Mouse (Mus musculus) heart, adult 2 months (tissue): ENCODE data around the gene Zbtb17. TPM values are rescaled to one million over a fixed set of nuclear protein-coding genes. Genes with fewer than 3 reads are reported as not detected.
A peak's percentile ranks its signal among the peaks of the same experiment; 100 is the strongest.

Source experiments
- DNase-seq, 2 experiments: peaks; one replicate each; pipeline ENCODE4 v3.0.0; 2021
- H3K27ac ChIP-seq: fragments of 200-600 bp; 2 replicates; pipeline ENCODE4 v1.8.1; 2022
- H3K27me3 ChIP-seq: fragments of 200-500 bp; 2 replicates; pipeline ENCODE4 v1.6.1; 2012; ENCODE audit warnings: mild to moderate bottlenecking, low read length, inconsistent platforms, mixed read lengths; ENCODE audit not compliant: control insufficient read depth, insufficient read depth
- H3K36me3 ChIP-seq: fragments of 200-500 bp; 2 replicates; pipeline ENCODE4 v1.6.1; 2012; ENCODE audit warnings: low read length, inconsistent platforms; ENCODE audit not compliant: control insufficient read depth, insufficient read depth
- H3K4me1 ChIP-seq: fragments of 200-500 bp; 2 replicates; pipeline ENCODE4 v1.6.1; 2011; ENCODE audit warnings: low read length; ENCODE audit not compliant: control insufficient read depth, insufficient read depth
- H3K4me3 ChIP-seq: fragments of 200-600 bp; 2 replicates; pipeline ENCODE4 v1.8.1; 2022
- H3K79me2 ChIP-seq: fragments of 200-500 bp; replicated peaks from 2 replicates; pipeline ENCODE4 v1.6.1; 2012; ENCODE audit warnings: mild to moderate bottlenecking, inconsistent platforms, low read length, moderate library complexity, mixed read lengths; ENCODE audit not compliant: control insufficient read depth, insufficient read depth
- H3K9ac ChIP-seq: fragments of 200-500 bp; 2 replicates; pipeline ENCODE4 v1.6.1; 2012; ENCODE audit warnings: low read depth, mild to moderate bottlenecking, control low read depth, inconsistent platforms, low read length, mixed read lengths
- CTCF ChIP-seq: fragments of 200-600 bp; IDR thresholded peaks from 2 replicates; pipeline ENCODE4 v1.8.1; 2022; ENCODE audit warnings: antibody characterized with exemption, mild to moderate bottlenecking, moderate library complexity
- EP300 ChIP-seq: fragments of 200-500 bp; IDR thresholded peaks from 2 replicates; pipeline ENCODE4 v1.6.1; 2011; ENCODE audit warnings: low read depth, low read length, control low read depth; ENCODE audit not compliant: insufficient read depth
- POLR2A ChIP-seq: fragments of 200-500 bp; IDR thresholded peaks from 2 replicates; pipeline ENCODE4 v1.6.1; 2011; ENCODE audit warnings: mild to moderate bottlenecking, low read depth, low read length, control low read depth; ENCODE audit not compliant: insufficient read depth
- WGBS: fragments of 180-500 bp; shearing (Covaris S2); methylation state at CpG from one replicate; pipeline ENCODE4 v1.1.7; 2018; 5-methylcytosine and 5-hydroxymethylcytosine counted together
- intact Hi-C: fragments of 180-260 bp; cut with DNase I; formaldehyde crosslinking; loops from one replicate; pipeline ENCODE4 v1.15.1; 2025
- polyA plus RNA-seq: library from polyadenylated mRNA; depleted of rRNA; stranded (reverse); fragments of >200 nt; gene quantifications from 2 replicates; pipeline ENCODE4 v1.2.3, GENCODE M21; 2012
- total RNA-seq, 2 experiments: library from RNA; stranded (reverse); gene quantifications; 2 replicates each; pipeline ENCODE4 v1.2.3; 2021

Gene Zbtb17
- total and polyA plus RNA-seq, 3 experiments, result 22.9 to 26.4 (median 23.3) TPM

- peak; percentile 21; the same call in 1 of the 2 replicates for TF ChIP-seq POLR2A
- TF ChIP-seq EP300, result 0 out of 2 replicates have a peak, but pooled peaks have one; percentile 36
- no peak for TF ChIP-seq CTCF
- WGBS, result 46% methylated on average over 27 of the region's 27 CpGs
These were observed 24.9 kb upstream of the Zbtb17 start for GRCm38 (mm10) chr4:141419398-141420191.

GRCm38 (mm10) chr4:141420192-141420829 lies 24.1 kb upstream of the Zbtb17 start, which contains the start of gene Hspb7:
TSS of gene Hspb7 (plus strand) at chr4:141420779.
- TF ChIP-seq CTCF, result no peak
- no peak for TF ChIP-seq POLR2A
- no peak for TF ChIP-seq EP300
- Histone ChIP-seq H3K9ac (peak within 1 kb of the TSS; percentile 85), H3K4me1 (no peaks in the 10 kb centered on the region; the same call in 1 of the 2 replicates), H3K79me2 (no peaks in the 10 kb centered on the region), H3K27ac (peak within 1 kb of the TSS; percentile 96), H3K36me3 (no peaks in the 10 kb centered on the region), H3K27me3 (no peaks in the 10 kb centered on the region), H3K4me3 (peak within 1 kb of the TSS; percentile 59)
- intact Hi-C loops, result no loop called here
- 45% methylated on average over 9 of the region's 9 CpGs for WGBS
- DNase-seq, result no peak

More at GRCm38 (mm10) chr4:141419398-141420191, 24.9 kb upstream of the Zbtb17 start:
- H3K4me3 ChIP-seq, result no peak overlapping the region
- peak; percentile 54 to 69 for DNase-seq
- H3K27ac ChIP-seq, result peak overlapping the region; percentile 96
- H3K79me2 ChIP-seq, result no peaks in the 10 kb centered on the region
- no peak overlapping the region for H3K9ac ChIP-seq
- no peaks in the 10 kb centered on the region for H3K27me3 ChIP-seq
- intact Hi-C loops, result no loop called here
- no peaks in the 10 kb centered on the region for H3K36me3 ChIP-seq
- no peaks in the 10 kb centered on the region; the same call in 1 of the 2 replicates for H3K4me1 ChIP-seq

- Histone ChIP-seq H3K36me3 (no peaks in the 10 kb centered on the region), H3K4me3 (no peak overlapping the region), H3K9ac (peak overlapping the region; percentile 66), H3K4me1 (no peaks in the 10 kb centered on the region; the same call in 1 of the 2 replicates), H3K79me2 (no peaks in the 10 kb centered on the region), H3K27ac (peak overlapping the region; percentile 96), H3K27me3 (no peaks in the 10 kb centered on the region)
- TF ChIP-seq CTCF, result no peak
- no peak for TF ChIP-seq POLR2A
- TF ChIP-seq EP300, result no peak
- peak in 1 of 2 experiments; percentile 61 for DNase-seq
- intact Hi-C loops, result no loop called here
- WGBS, result 41% methylated on average over 9 of the region's 9 CpGs
These were observed 23.6 kb upstream of the Zbtb17 start for GRCm38 (mm10) chr4:141420886-141421285.

DNA sequence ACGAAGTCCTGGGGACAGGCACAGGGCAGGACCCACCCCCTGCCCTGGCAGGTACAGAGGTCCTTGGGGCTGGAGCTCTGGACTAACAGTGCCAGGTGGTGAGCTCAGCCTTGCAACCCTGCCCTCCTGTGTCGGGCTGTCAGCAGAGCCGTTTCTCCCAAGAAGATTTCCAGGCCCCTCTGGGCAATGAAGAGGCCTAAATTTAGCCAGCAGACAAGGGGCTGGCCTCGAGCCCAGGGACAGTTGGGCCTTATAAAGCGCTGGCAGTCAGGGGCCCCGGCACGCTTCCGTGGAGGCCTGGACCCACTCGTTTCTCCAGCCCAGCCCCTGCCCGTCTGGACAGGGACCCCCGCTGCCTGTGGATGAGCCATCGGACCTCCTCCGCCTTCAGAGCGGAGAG lies 23.0 kb upstream of the Zbtb17 start:
- Histone ChIP-seq H3K4me1 (no peaks in the 10 kb centered on the region; the same call in 1 of the 2 replicates), H3K79me2 (no peaks in the 10 kb centered on the region), H3K4me3 (peak overlapping the region; percentile 59), H3K27me3 (no peaks in the 10 kb centered on the region), H3K36me3 (no peaks in the 10 kb centered on the region), H3K27ac (peak overlapping the region; percentile 96), H3K9ac (peak overlapping the region; percentile 85)
- WGBS, result 33% methylated on average over 14 of the region's 14 CpGs
- TF ChIP-seq POLR2A, result peak; percentile 93
- TF ChIP-seq CTCF, result peak; percentile 28
- peak; percentile 92 for TF ChIP-seq EP300
- intact Hi-C loops, result no loop called here
- DNase-seq, result peak; percentile 84 to 89

- Histone ChIP-seq H3K27me3 (no peaks in the 10 kb centered on the region), H3K79me2 (no peaks in the 10 kb centered on the region), H3K27ac (peak overlapping the region; percentile 96), H3K4me1 (peaks cover 3% of the 10 kb centered on the region; the same call in 1 of the 2 replicates), H3K4me3 (peak overlapping the region; percentile 59), H3K9ac (peak overlapping the region; percentile 85), H3K36me3 (no peaks in the 10 kb centered on the region)
- no peak for DNase-seq
- intact Hi-C loops, result no loop called here
- TF ChIP-seq EP300 (no peak; the same call in 1 of the 2 replicates), POLR2A (peak; percentile 50; the same call in 1 of the 2 replicates)
- WGBS, result 63% methylated on average over 5 of the region's 5 CpGs
These were observed 21.6 kb upstream of the Zbtb17 start for GRCm38 (mm10) chr4:141422841-141423240.

- no peak for TF ChIP-seq CTCF
- no peak; the same call in 1 of the 2 replicates for TF ChIP-seq POLR2A
- no peak for TF ChIP-seq EP300
- H3K36me3 ChIP-seq, result no peaks in the 10 kb centered on the region
- 49% methylated on average over 5 of the region's 5 CpGs for WGBS
- peaks cover 3% of the 10 kb centered on the region; the same call in 1 of the 2 replicates for H3K4me1 ChIP-seq
- no peaks in the 10 kb centered on the region for H3K79me2 ChIP-seq
- peak; percentile 59 to 69 for DNase-seq
- H3K27ac ChIP-seq, result peak overlapping the region; percentile 96
- H3K27me3 ChIP-seq, result no peaks in the 10 kb centered on the region
- intact Hi-C loops, result no loop called here
- H3K4me3 ChIP-seq, result peak overlapping the region; percentile 59
- H3K9ac ChIP-seq, result peak overlapping the region; percentile 85
These were observed 21.2 kb upstream of the Zbtb17 start for GRCm38 (mm10) chr4:141423288-141423687.
